Mouse (Mus musculus): ENCODE data around the gene Polr3c. TPM values are rescaled to one million over a fixed set of nuclear protein-coding genes. Genes with fewer than 3 reads are reported as not detected.
"Not testable (repeated sequence)": the region's sequence is repeated elsewhere in the genome, so short reads cannot be mapped to it uniquely, and the experiment has no call there.

Gene Polr3c
- polyA plus RNA-seq, 1 experiment from 2014 or later: 33.9 TPM

DNA sequence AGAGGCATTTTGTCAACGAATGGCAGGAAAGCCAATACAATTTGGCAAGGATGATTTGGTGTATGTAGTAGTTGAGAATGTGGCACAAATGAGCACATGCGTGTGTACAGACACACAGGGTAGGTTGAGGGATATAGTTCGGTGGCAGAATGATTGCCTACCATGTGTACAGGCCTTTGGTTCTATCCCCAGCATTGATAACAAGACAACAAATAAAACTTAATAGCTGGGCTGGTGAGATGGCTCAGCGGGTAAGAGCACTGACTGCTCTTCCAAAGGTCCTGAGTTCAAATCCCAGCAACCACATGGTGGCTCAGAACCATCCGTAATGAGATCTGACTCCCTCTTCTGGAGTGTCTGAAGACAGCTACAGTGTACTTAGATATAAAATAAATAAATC lies 41.4 kb downstream of the Polr3c start:
- 90% methylated on average over 5 of the region's 5 CpGs for whole genome bisulfite sequencing
- H3K9ac ChIP-seq (replicated peaks; ENCODE audit: low read depth, low read length); ATAC-seq: not testable (repeated sequence)

GRCm38 (mm10) chr3:96684822-96685156 lies 42.6 kb downstream of the Polr3c start:
- Histone ChIP-seq H3K4me1 (replicated peaks; ENCODE audit: control insufficient read depth, insufficient read depth, low read length) (0 out of 2 replicates have a peak, but pooled peaks cover 5% of the 10 kb centered on the region), H3K9me3 (ENCODE audit: control insufficient read depth, low read length) (no peaks in the 10 kb centered on the region), H3K9ac (replicated peaks; ENCODE audit: low read depth, low read length) (peak overlapping the region; percentile 26), H3K27me3 (replicated peaks; ENCODE audit: control insufficient read depth, insufficient read depth, low read length) (no peaks in the 10 kb centered on the region), H3K36me3 (ENCODE audit: control insufficient read depth, insufficient read depth) (no peaks in the 10 kb centered on the region), H3K4me3 (replicated peaks; ENCODE audit: low read length) (peak overlapping the region; percentile 28), H3K4me2 (ENCODE audit: low read length) (peak overlapping the region; percentile 35), H3K27ac (ENCODE audit: low read length) (no peak overlapping the region)
- no peak for ATAC-seq
- 45% methylated on average over 28 of the region's 28 CpGs for WGBS

More for the DNA sequence above, 41.4 kb downstream of the Polr3c start:
- not testable (repeated sequence) for H3K9me3 ChIP-seq (ENCODE audit: control insufficient read depth, low read length); H3K36me3 ChIP-seq (ENCODE audit: control insufficient read depth, insufficient read depth); H3K4me3 ChIP-seq (replicated peaks; ENCODE audit: low read length); H3K27me3 ChIP-seq (replicated peaks; ENCODE audit: control insufficient read depth, insufficient read depth, low read length); H3K27ac ChIP-seq (ENCODE audit: low read length); H3K4me2 ChIP-seq (ENCODE audit: low read length); H3K4me1 ChIP-seq (replicated peaks; ENCODE audit: control insufficient read depth, insufficient read depth, low read length)

DNA sequence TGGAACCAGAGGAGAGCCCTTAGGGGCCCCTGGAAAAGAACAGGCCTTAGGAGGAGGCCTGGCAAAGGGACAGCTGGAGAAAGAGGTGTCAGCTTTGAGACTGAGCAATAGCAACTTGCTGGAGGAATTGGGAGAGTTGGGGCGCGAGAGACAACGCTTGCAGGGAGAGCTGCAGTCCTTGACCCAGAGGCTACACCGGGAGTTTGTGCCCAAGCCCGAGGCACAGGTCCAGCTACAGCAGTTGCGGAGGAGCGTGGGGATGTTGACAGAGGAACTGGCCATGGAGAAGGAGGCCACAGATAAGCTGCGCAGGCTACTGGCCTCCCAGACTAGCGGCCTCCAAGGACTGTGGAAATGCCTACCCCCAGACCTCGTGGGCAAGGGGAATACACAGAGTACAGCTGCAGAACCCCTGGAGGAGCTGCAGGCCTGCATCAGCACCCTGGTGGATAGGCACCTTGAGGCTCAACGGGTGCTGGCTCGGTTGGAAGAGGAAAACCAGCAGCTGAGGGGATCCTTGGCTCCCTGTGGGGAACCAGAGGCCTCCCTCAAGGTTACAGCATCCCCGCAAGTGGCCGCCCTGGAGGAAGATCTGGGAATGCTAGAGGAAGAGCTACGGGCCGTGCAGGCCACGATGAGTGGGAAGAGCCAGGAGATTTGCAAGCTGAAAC lies 43.1 kb downstream of the Polr3c start:
- Histone ChIP-seq H3K4me2 (ENCODE audit: low read length) (peak overlapping the region; percentile 35), H3K9ac (replicated peaks; ENCODE audit: low read depth, low read length) (peak overlapping the region; percentile 26; the same call in 1 of the 2 replicates)
- WGBS: 63% methylated on average over 17 of the region's 17 CpGs

GRCm38 (mm10) chr3:96683496-96683895 lies 43.9 kb downstream of the Polr3c start:
- WGBS: 97% methylated on average over 3 of the region's 3 CpGs
- 0 out of 2 replicates have a peak, but pooled peaks cover 5% of the 10 kb centered on the region for H3K4me1 ChIP-seq (replicated peaks; ENCODE audit: control insufficient read depth, insufficient read depth, low read length)

More for the DNA sequence above, 43.1 kb downstream of the Polr3c start:
- H3K27me3 ChIP-seq (replicated peaks; ENCODE audit: control insufficient read depth, insufficient read depth, low read length): no peaks in the 10 kb centered on the region
- no peaks in the 10 kb centered on the region for H3K36me3 ChIP-seq (ENCODE audit: control insufficient read depth, insufficient read depth)
- no peak overlapping the region for H3K27ac ChIP-seq (ENCODE audit: low read length)
- H3K4me3 ChIP-seq (replicated peaks; ENCODE audit: low read length): peak overlapping the region; percentile 28
- ATAC-seq: no peak
- H3K9me3 ChIP-seq (ENCODE audit: control insufficient read depth, low read length): no peaks in the 10 kb centered on the region
- H3K4me1 ChIP-seq (replicated peaks; ENCODE audit: control insufficient read depth, insufficient read depth, low read length): 0 out of 2 replicates have a peak, but pooled peaks cover 5% of the 10 kb centered on the region

DNA sequence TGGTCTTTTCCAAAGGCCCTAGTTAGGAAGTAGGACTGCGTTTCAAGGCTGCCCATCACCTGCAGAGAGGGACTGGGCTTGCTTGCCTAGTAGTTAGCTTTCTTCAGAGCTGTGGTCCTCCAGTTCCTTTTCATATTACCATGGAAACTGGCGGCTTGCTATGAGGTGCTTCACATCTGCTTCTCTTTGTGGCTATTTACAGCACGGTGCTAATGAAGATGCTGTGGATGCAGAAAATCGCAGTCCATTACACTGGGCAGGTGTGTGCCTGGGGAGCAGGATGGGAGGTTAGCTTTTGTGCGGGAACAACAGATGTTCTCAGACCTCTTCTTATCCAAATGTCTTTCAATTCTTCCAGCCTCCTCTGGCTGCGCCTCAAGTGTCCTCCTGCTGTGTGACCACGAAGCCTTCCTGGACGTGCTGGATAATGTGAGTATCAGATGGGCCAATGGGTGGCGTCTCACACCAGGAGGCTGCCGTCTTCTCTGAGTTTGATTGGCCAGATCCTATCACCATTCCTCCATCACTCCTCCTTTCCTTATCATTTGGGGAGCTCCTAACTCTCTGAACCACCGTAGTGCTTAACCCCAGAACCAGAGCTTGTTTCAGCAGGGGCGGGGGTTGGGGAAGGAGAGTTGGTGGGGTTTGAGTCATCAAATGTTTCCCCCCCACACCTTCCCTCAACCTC lies 47.0 kb downstream of the Polr3c start:
- no peaks in the 10 kb centered on the region for H3K9me3 ChIP-seq (ENCODE audit: control insufficient read depth, low read length)
- no peaks in the 10 kb centered on the region for H3K27me3 ChIP-seq (replicated peaks; ENCODE audit: control insufficient read depth, insufficient read depth, low read length)
- no peak overlapping the region for H3K27ac ChIP-seq (ENCODE audit: low read length)
- H3K4me1 ChIP-seq (replicated peaks; ENCODE audit: control insufficient read depth, insufficient read depth, low read length): 0 out of 2 replicates have a peak, but pooled peaks cover 5% of the 10 kb centered on the region
- peak; percentile 67 for ATAC-seq
- 19% methylated on average over 12 of the region's 12 CpGs for WGBS
- no peak overlapping the region for H3K4me2 ChIP-seq (ENCODE audit: low read length)
- H3K4me3 ChIP-seq (replicated peaks; ENCODE audit: low read length): no peak overlapping the region
- H3K9ac ChIP-seq (replicated peaks; ENCODE audit: low read depth, low read length): no peak overlapping the region
- H3K36me3 ChIP-seq (ENCODE audit: control insufficient read depth, insufficient read depth): no peaks in the 10 kb centered on the region

More at GRCm38 (mm10) chr3:96683496-96683895, 43.9 kb downstream of the Polr3c start:
- no peak overlapping the region for H3K9ac ChIP-seq (replicated peaks; ENCODE audit: low read depth, low read length)
- H3K36me3 ChIP-seq (ENCODE audit: control insufficient read depth, insufficient read depth): no peaks in the 10 kb centered on the region
- ATAC-seq: no peak
- no peaks in the 10 kb centered on the region for H3K9me3 ChIP-seq (ENCODE audit: control insufficient read depth, low read length)
- no peaks in the 10 kb centered on the region for H3K27me3 ChIP-seq (replicated peaks; ENCODE audit: control insufficient read depth, insufficient read depth, low read length)
- no peak overlapping the region for H3K27ac ChIP-seq (ENCODE audit: low read length)
- H3K4me3 ChIP-seq (replicated peaks; ENCODE audit: low read length): no peak overlapping the region
- H3K4me2 ChIP-seq (ENCODE audit: low read length): no peak overlapping the region

GRCm38 (mm10) chr3:96679159-96679674 lies 48.2 kb downstream of the Polr3c start:
- Histone ChIP-seq H3K4me2 (ENCODE audit: low read length) (no peak overlapping the region), H3K4me1 (replicated peaks; ENCODE audit: control insufficient read depth, insufficient read depth, low read length) (no peaks in the 10 kb centered on the region), H3K27ac (ENCODE audit: low read length) (no peak overlapping the region), H3K9me3 (ENCODE audit: control insufficient read depth, low read length) (no peaks in the 10 kb centered on the region), H3K9ac (replicated peaks; ENCODE audit: low read depth, low read length) (no peak overlapping the region), H3K36me3 (ENCODE audit: control insufficient read depth, insufficient read depth) (no peaks in the 10 kb centered on the region), H3K4me3 (replicated peaks; ENCODE audit: low read length) (no peak overlapping the region), H3K27me3 (replicated peaks; ENCODE audit: control insufficient read depth, insufficient read depth, low read length) (no peaks in the 10 kb centered on the region)
- no peak for ATAC-seq
- WGBS: 20% methylated on average over 5 of the region's 5 CpGs

- Histone ChIP-seq H3K27ac (ENCODE audit: low read length) (no peak overlapping the region), H3K36me3 (ENCODE audit: control insufficient read depth, insufficient read depth) (no peaks in the 10 kb centered on the region), H3K4me1 (replicated peaks; ENCODE audit: control insufficient read depth, insufficient read depth, low read length) (no peaks in the 10 kb centered on the region), H3K27me3 (replicated peaks; ENCODE audit: control insufficient read depth, insufficient read depth, low read length) (no peaks in the 10 kb centered on the region), H3K4me2 (ENCODE audit: low read length) (no peak overlapping the region), H3K9me3 (ENCODE audit: control insufficient read depth, low read length) (no peaks in the 10 kb centered on the region), H3K4me3 (replicated peaks; ENCODE audit: low read length) (no peak overlapping the region), H3K9ac (replicated peaks; ENCODE audit: low read depth, low read length) (no peak overlapping the region)
- WGBS: 66% methylated on average over 7 of the region's 7 CpGs
- no peak for ATAC-seq
Observed at GRCm38 (mm10) chr3:96678456-96678855, 49.0 kb downstream of the Polr3c start.

- no peaks in the 10 kb centered on the region for H3K9me3 ChIP-seq (ENCODE audit: control insufficient read depth, low read length)
- H3K27ac ChIP-seq (ENCODE audit: low read length): no peak overlapping the region
- no peak overlapping the region for H3K4me2 ChIP-seq (ENCODE audit: low read length)
- H3K36me3 ChIP-seq (ENCODE audit: control insufficient read depth, insufficient read depth): no peaks in the 10 kb centered on the region
- H3K9ac ChIP-seq (replicated peaks; ENCODE audit: low read depth, low read length): no peak overlapping the region
- H3K4me3 ChIP-seq (replicated peaks; ENCODE audit: low read length): no peak overlapping the region
- H3K27me3 ChIP-seq (replicated peaks; ENCODE audit: control insufficient read depth, insufficient read depth, low read length): 0 out of 2 replicates have a peak, but pooled peaks cover 3% of the 10 kb centered on the region
- no peak for ATAC-seq
- H3K4me1 ChIP-seq (replicated peaks; ENCODE audit: control insufficient read depth, insufficient read depth, low read length): no peaks in the 10 kb centered on the region
- 26% methylated on average over 3 of the region's 3 CpGs for WGBS
Observed at GRCm38 (mm10) chr3:96675690-96676089, 51.7 kb downstream of the Polr3c start.

DNA sequence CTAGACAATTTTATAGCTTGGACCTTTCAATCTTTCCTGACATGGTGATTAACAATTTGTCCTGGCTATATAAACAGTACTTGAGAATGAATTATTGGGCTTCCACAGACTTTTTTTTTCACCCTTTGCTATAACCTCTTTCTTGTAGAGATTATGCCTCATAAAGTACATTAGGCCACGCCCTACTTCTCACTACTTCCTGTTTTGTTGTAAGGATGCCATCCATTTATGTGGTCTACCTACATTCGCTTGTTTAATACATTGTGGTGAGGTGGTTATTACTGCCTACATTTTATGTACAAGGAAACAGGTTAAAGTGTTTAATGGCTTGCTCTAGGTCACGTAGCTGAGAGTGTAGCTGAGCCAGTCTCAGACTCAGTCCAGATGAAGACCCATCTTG lies 52.3 kb downstream of the Polr3c start:
- 75% methylated on average over 3 of the region's 3 CpGs for WGBS

More for the DNA sequence above, 52.3 kb downstream of the Polr3c start:
- Histone ChIP-seq H3K9me3 (ENCODE audit: control insufficient read depth, low read length) (no peaks in the 10 kb centered on the region), H3K4me3 (replicated peaks; ENCODE audit: low read length) (no peak overlapping the region), H3K4me2 (ENCODE audit: low read length) (no peak overlapping the region), H3K4me1 (replicated peaks; ENCODE audit: control insufficient read depth, insufficient read depth, low read length) (peaks cover 5% of the 10 kb centered on the region), H3K36me3 (ENCODE audit: control insufficient read depth, insufficient read depth) (no peaks in the 10 kb centered on the region), H3K9ac (replicated peaks; ENCODE audit: low read depth, low read length) (no peak overlapping the region), H3K27me3 (replicated peaks; ENCODE audit: control insufficient read depth, insufficient read depth, low read length) (0 out of 2 replicates have a peak, but pooled peaks cover 3% of the 10 kb centered on the region), H3K27ac (ENCODE audit: low read length) (no peak overlapping the region)
- no peak for ATAC-seq

All from forebrain, embryonic 16.5 days (tissue).